In genomic region chr17:33928251-33928947, GRCm38 (mm10) we compare ENCODE assay signal across 9 mouse cellular contexts. TPM values are rescaled to one million over a fixed set of nuclear protein-coding genes. Genes with fewer than 3 reads are reported as not detected.
DNase-seq lines count a peak whose midpoint lies in the region; ATAC-seq and TF ChIP-seq lines count a peak whose summit lies in the region.
"Had no signal": no experiment of that assay in that cellular context is flagged by ENCODE, and none has a peak within 500 bp of the region (broad histone marks: within the 10 kb centered on the region; RNA-seq: fewer than 3 reads in every experiment).

No protein-coding gene starts in this region.

- no peak for TF ChIP-seq CTCF in bone marrow, adult 2 months (IDR thresholded peaks at IDR 0.05; ENCODE audit: control insufficient read depth, insufficient read depth, low read length)

- WGBS in heart, embryonic 14.5 days, result 51% methylated on average over 21 of the region's 21 CpGs
- WGBS in bone marrow, adult 2 months, result 72% methylated on average over 21 of the region's 21 CpGs
- 60% methylated on average over 21 of the region's 21 CpGs for WGBS in hindbrain, embryonic 11.5 days
- 63% methylated on average over 21 of the region's 21 CpGs for WGBS in midbrain, embryonic 11.5 days

- peak overlapping the region; percentile 97 for H3K4me2 ChIP-seq in heart, embryonic 14.5 days (ENCODE audit: low read length)
- H3K4me2 ChIP-seq in hindbrain, embryonic 11.5 days (replicated peaks; ENCODE audit: low read depth, low read length), result peak overlapping the region; percentile 90
- peak overlapping the region; percentile 89 for H3K4me2 ChIP-seq in midbrain, embryonic 11.5 days

- no peaks in the 10 kb centered on the region for H3K27me3 ChIP-seq in heart, embryonic 14.5 days (ENCODE audit: control insufficient read depth, insufficient read depth, low read length)
- no peaks in the 10 kb centered on the region for H3K27me3 ChIP-seq in hindbrain, embryonic 11.5 days (ENCODE audit: control insufficient read depth, insufficient read depth, low read length)
- H3K27me3 ChIP-seq in midbrain, embryonic 11.5 days (ENCODE audit: control insufficient read depth, insufficient read depth, low read length), result no peaks in the 10 kb centered on the region
- H3K27me3 ChIP-seq: Patski had no signal

- DNase-seq in heart, postnatal 25 days (ENCODE audit: low spot score), result no peak
- no peak for DNase-seq in hindbrain, embryonic 11.5 days (ENCODE audit: low spot score)
- DNase-seq in midbrain, embryonic 11.5 days (ENCODE audit: low spot score, missing footprints), result no peak
- DNase-seq in adrenal gland, adult 2 months, result no peak
- no peak for DNase-seq in embryo, embryonic 10 days (ENCODE audit: low spot score)
- DNase-seq in cerebellum, adult 9-10 months, result no peak

- H3K4me3 ChIP-seq in heart, embryonic 14.5 days (ENCODE audit: control insufficient read depth in 1 of 2, insufficient read depth in 1 of 2, low read depth in 1 of 2, low read length in 2 of 2), result peak overlapping the region; percentile 82 to 91
- H3K4me3 ChIP-seq in bone marrow, adult 2 months (replicated peaks; ENCODE audit: control insufficient read depth, low read depth, low read length), result peak overlapping the region; percentile 69
- peak overlapping the region; percentile 76 for H3K4me3 ChIP-seq in hindbrain, embryonic 11.5 days (ENCODE audit: low read depth, low read length)
- peak overlapping the region; percentile 87 for H3K4me3 ChIP-seq in midbrain, embryonic 11.5 days (ENCODE audit: low read depth, low read length)

- peaks cover 28% of the 10 kb centered on the region for H3K36me3 ChIP-seq in heart, embryonic 14.5 days (ENCODE audit: control insufficient read depth, insufficient read depth, low read length)
- H3K36me3 ChIP-seq in hindbrain, embryonic 11.5 days (ENCODE audit: control insufficient read depth, insufficient read depth, low read length), result 0 out of 2 replicates have a peak, but pooled peaks cover 6% of the 10 kb centered on the region
- H3K36me3 ChIP-seq in midbrain, embryonic 11.5 days (ENCODE audit: control insufficient read depth, insufficient read depth, low read length), result no peaks in the 10 kb centered on the region

- intact Hi-C loops in heart, postnatal 25 days (cut with DNase I), result no loop called here

- H3K9ac ChIP-seq in heart, embryonic 14.5 days (ENCODE audit: low read length), result peak overlapping the region; percentile 91
- peak overlapping the region; percentile 82 for H3K9ac ChIP-seq in hindbrain, embryonic 11.5 days (ENCODE audit: low read depth, low read length)
- H3K9ac ChIP-seq in midbrain, embryonic 11.5 days (ENCODE audit: low read length), result peak overlapping the region; percentile 88

- ATAC-seq in heart, embryonic 14.5 days (ENCODE audit: insufficient number of reproducible peaks, insufficient read depth, low FRiP score, low read depth), result no peak
- no peak for ATAC-seq in hindbrain, embryonic 11.5 days (ENCODE audit: low FRiP score)
- ATAC-seq in midbrain, embryonic 11.5 days (ENCODE audit: low FRiP score), result no peak

- no peaks in the 10 kb centered on the region for H3K9me3 ChIP-seq in heart, embryonic 14.5 days (ENCODE audit: control insufficient read depth, low read length)
- no peaks in the 10 kb centered on the region for H3K9me3 ChIP-seq in hindbrain, embryonic 11.5 days (ENCODE audit: control insufficient read depth, low read length)
- H3K9me3 ChIP-seq in midbrain, embryonic 11.5 days (ENCODE audit: control insufficient read depth, low read length), result no peaks in the 10 kb centered on the region

- H3K4me1 ChIP-seq in heart, embryonic 14.5 days (ENCODE audit: control insufficient read depth in 2 of 2, insufficient read depth in 2 of 2, low read length in 2 of 2), result peaks cover 8 to 18% of the 10 kb centered on the region in 2 experiments; a peak in 3 of 4 replicates
- H3K4me1 ChIP-seq in bone marrow, adult 2 months (ENCODE audit: control insufficient read depth, insufficient read depth, low read length), result no peaks in the 10 kb centered on the region
- no peaks in the 10 kb centered on the region for H3K4me1 ChIP-seq in hindbrain, embryonic 11.5 days (replicated peaks; ENCODE audit: control insufficient read depth, insufficient read depth, low read length)
- H3K4me1 ChIP-seq in midbrain, embryonic 11.5 days (ENCODE audit: control insufficient read depth, insufficient read depth, low read length), result peaks cover 15% of the 10 kb centered on the region

- TF ChIP-seq POLR2A in bone marrow, adult 2 months (IDR thresholded peaks at IDR 0.05; ENCODE audit: borderline replicate concordance, control insufficient read depth, low read depth, low read length), result no peak

- H3K27ac ChIP-seq in heart, embryonic 14.5 days (replicated peaks in 1 of 2; ENCODE audit: control insufficient read depth in 1 of 2, insufficient read depth in 1 of 2, low read depth in 2 of 2, low read length in 2 of 2), result no peak overlapping the region
- H3K27ac ChIP-seq in bone marrow, adult 2 months (ENCODE audit: control insufficient read depth, insufficient read depth, low read depth, low read length, poor library complexity), result no peak overlapping the region
- no peak overlapping the region for H3K27ac ChIP-seq in hindbrain, embryonic 11.5 days (ENCODE audit: low read depth, low read length)
- no peak overlapping the region for H3K27ac ChIP-seq in midbrain, embryonic 11.5 days (ENCODE audit: low read depth, low read length)

RNA-seq across cellular contexts. Expression of gene Rgl2, which starts 0.9 kb away (rescaled TPM):
- polyA plus RNA-seq in heart, embryonic 14.5 days (2014; fragmentation: Nextera tagmentation; extraction: Ambion mirVana), result 30.3 and 38.9 TPM in 2 replicates
- total RNA-seq in heart, postnatal 25 days (2021), result 10 to 100 TPM; 38.2 to 44.6 TPM
- 91.8 and 173 TPM in 2 replicates for polyA plus RNA-seq in bone marrow, adult 2 months (2011; ENCODE audit: insufficient read depth, insufficient read length, low replicate concordance, missing spikeins)
- polyA plus RNA-seq in hindbrain, embryonic 11.5 days (2014; fragmentation: Nextera tagmentation; extraction: Ambion mirVana), result 32.5 and 32.9 TPM in 2 replicates
- polyA plus RNA-seq in midbrain, embryonic 11.5 days (2014; fragmentation: Nextera tagmentation; extraction: Ambion mirVana), result 29.3 and 33.6 TPM in 2 replicates
- total RNA-seq in adrenal gland, adult 2 months (2021), result 10 to 100 TPM; 44.2 to 44.4 TPM
- 237 and 298 TPM in 2 replicates for polyA plus RNA-seq in adrenal gland, adult 2 months (2012; rRNA removed)

RNA-seq across cellular contexts. Expression of gene Pfdn6, which starts 11.7 kb away (rescaled TPM):
- 110 TPM in 2 replicates for polyA plus RNA-seq in heart, embryonic 14.5 days (2014; fragmentation: Nextera tagmentation; extraction: Ambion mirVana)
- total RNA-seq in heart, postnatal 25 days (2021), result 10 to 100 TPM; 70.7 to 77.3 TPM
- polyA plus RNA-seq in bone marrow, adult 2 months (2011; ENCODE audit: insufficient read depth, insufficient read length, low replicate concordance, missing spikeins), result 75.9 and 89.6 TPM in 2 replicates
- polyA plus RNA-seq in hindbrain, embryonic 11.5 days (2014; fragmentation: Nextera tagmentation; extraction: Ambion mirVana), result 201 and 205 TPM in 2 replicates
- polyA plus RNA-seq in midbrain, embryonic 11.5 days (2014; fragmentation: Nextera tagmentation; extraction: Ambion mirVana), result 206 and 208 TPM in 2 replicates
- 100 to 1,000 TPM in 1 of 2 experiments, 10 to 100 TPM in 1; 69.7 to 100 TPM for total RNA-seq in adrenal gland, adult 2 months (2021)
- 5.0 and 6.8 TPM in 2 replicates for polyA plus RNA-seq in adrenal gland, adult 2 months (2012; rRNA removed)

RNA-seq across cellular contexts. Expression of gene Wdr46, which starts 12.1 kb away (rescaled TPM):
- polyA plus RNA-seq in heart, embryonic 14.5 days (2014; fragmentation: Nextera tagmentation; extraction: Ambion mirVana), result 14.7 and 15.5 TPM in 2 replicates
- 10 to 100 TPM in 1 of 2 experiments, 1 to 10 TPM in 1; 9.3 to 10.2 TPM for total RNA-seq in heart, postnatal 25 days (2021)
- 20.4 and 21.4 TPM in 2 replicates for polyA plus RNA-seq in bone marrow, adult 2 months (2011; ENCODE audit: insufficient read depth, insufficient read length, low replicate concordance, missing spikeins)
- polyA plus RNA-seq in hindbrain, embryonic 11.5 days (2014; fragmentation: Nextera tagmentation; extraction: Ambion mirVana), result 26.8 and 29.4 TPM in 2 replicates
- polyA plus RNA-seq in midbrain, embryonic 11.5 days (2014; fragmentation: Nextera tagmentation; extraction: Ambion mirVana), result 27.4 and 28.9 TPM in 2 replicates
- 10 to 100 TPM; 35.4 to 38.4 TPM for total RNA-seq in adrenal gland, adult 2 months (2021)
- 18.9 and 25.6 TPM in 2 replicates for polyA plus RNA-seq in adrenal gland, adult 2 months (2012; rRNA removed)

RNA-seq across cellular contexts. Expression of gene Zbtb22, which starts 12.7 kb away (rescaled TPM):
- polyA plus RNA-seq in heart, embryonic 14.5 days (2014; fragmentation: Nextera tagmentation; extraction: Ambion mirVana), result 4.5 and 8.9 TPM in 2 replicates
- total RNA-seq in heart, postnatal 25 days (2021), result 10 to 100 TPM; 15.5 to 19.4 TPM
- polyA plus RNA-seq in bone marrow, adult 2 months (2011; ENCODE audit: insufficient read depth, insufficient read length, low replicate concordance, missing spikeins), result 21.2 and 26.3 TPM in 2 replicates
- 8.1 and 9.3 TPM in 2 replicates for polyA plus RNA-seq in hindbrain, embryonic 11.5 days (2014; fragmentation: Nextera tagmentation; extraction: Ambion mirVana)
- 8.0 and 9.4 TPM in 2 replicates for polyA plus RNA-seq in midbrain, embryonic 11.5 days (2014; fragmentation: Nextera tagmentation; extraction: Ambion mirVana)
- total RNA-seq in adrenal gland, adult 2 months (2021), result 10 to 100 TPM; 26.1 to 38.3 TPM
- 52.1 and 57.1 TPM in 2 replicates for polyA plus RNA-seq in adrenal gland, adult 2 months (2012; rRNA removed)

RNA-seq across cellular contexts. Expression of gene Tapbp, which starts 12.7 kb away (rescaled TPM):
- polyA plus RNA-seq in heart, embryonic 14.5 days (2014; fragmentation: Nextera tagmentation; extraction: Ambion mirVana), result 44.9 and 47.1 TPM in 2 replicates
- total RNA-seq in heart, postnatal 25 days (2021), result 100 to 1,000 TPM in 1 of 2 experiments, 10 to 100 TPM in 1; 93.5 to 104 TPM
- polyA plus RNA-seq in bone marrow, adult 2 months (2011; ENCODE audit: insufficient read depth, insufficient read length, low replicate concordance, missing spikeins), result 75.8 and 87.3 TPM in 2 replicates
- 14.5 and 16.6 TPM in 2 replicates for polyA plus RNA-seq in hindbrain, embryonic 11.5 days (2014; fragmentation: Nextera tagmentation; extraction: Ambion mirVana)
- polyA plus RNA-seq in midbrain, embryonic 11.5 days (2014; fragmentation: Nextera tagmentation; extraction: Ambion mirVana), result 13.6 and 14.8 TPM in 2 replicates
- 100 to 1,000 TPM; 151 to 171 TPM for total RNA-seq in adrenal gland, adult 2 months (2021)
- polyA plus RNA-seq in adrenal gland, adult 2 months (2012; rRNA removed), result 244 and 245 TPM in 2 replicates
